Mouse (Mus musculus) cerebellum, adult 2 months (tissue): ENCODE measurements around the gene Mvd.

Experiments
- CTCF ChIP-seq: fragments of 200-500 bp; IDR thresholded peaks from 2 replicates; pipeline ENCODE4 v1.5.1; 2011; ENCODE audit warnings: low read depth, mild to moderate bottlenecking, control low read depth, low read length, moderate library complexity, borderline replicate concordance; ENCODE audit not compliant: insufficient read depth
- POLR2A ChIP-seq: fragments of 200-500 bp; IDR thresholded peaks from 2 replicates; pipeline ENCODE4 v1.6.1; 2011; ENCODE audit warnings: low read length, control low read depth, borderline replicate concordance; ENCODE audit not compliant: insufficient read depth

GRCm38 (mm10) chr8:122389357-122389756 lies 53.9 kb downstream of the Mvd start:
- TF ChIP-seq POLR2A (no peak), CTCF (no peak)
